Comparison of ENCODE assay signal across 8 mouse cellular contexts in the genomic region with DNA sequence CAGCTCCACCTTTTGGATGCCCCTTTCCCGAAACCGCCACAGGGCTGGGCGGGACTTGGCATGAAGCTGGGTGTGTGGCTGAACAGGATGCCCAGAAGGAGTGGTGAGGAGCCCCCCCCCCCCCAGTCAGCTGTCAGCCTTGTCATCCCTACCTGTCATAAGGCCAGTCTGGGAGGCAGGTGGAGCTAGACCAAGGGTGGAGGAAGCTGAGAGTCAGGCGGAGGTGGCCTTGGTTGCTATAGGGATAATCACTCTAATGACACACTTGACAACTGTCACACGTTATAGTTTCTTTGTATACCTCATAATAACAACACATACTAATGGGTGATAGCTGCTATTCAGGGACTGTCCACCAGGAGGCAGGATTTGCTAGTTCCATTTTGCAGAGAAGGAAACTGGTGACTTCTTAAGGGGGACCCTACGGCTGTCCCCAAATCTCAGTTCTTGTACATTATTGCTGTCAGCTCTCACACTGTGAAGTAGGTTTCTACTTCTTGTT. TPM values are rescaled to one million over a fixed set of nuclear protein-coding genes. Genes with fewer than 3 reads are reported as not detected.
A peak's percentile ranks its signal among the peaks of the same experiment; 100 is the strongest.
DNase-seq lines count a peak whose midpoint lies in the region; ATAC-seq lines count a peak whose summit lies in the region.

No protein-coding gene starts in this region.

- H3K36me3 ChIP-seq in heart, embryonic 14.5 days (ENCODE audit: control insufficient read depth, insufficient read depth, low read length), result no peaks in the 10 kb centered on the region

- intact Hi-C loops in left cerebral cortex, postnatal 14 days (cut with DNase I), result no loop called here
- intact Hi-C loops in left cerebral cortex, postnatal 36 days (cut with DNase I), result loop anchor here (10.0 kb wide), 1 partner anchor 186 kb away; no protein-coding TSS in a partner anchor
- intact Hi-C loops in left cerebral cortex, postnatal 4 days (cut with DNase I), result loop anchor here (10.0 kb wide), 2 partner anchors 106 to 186 kb away; no protein-coding TSS in a partner anchor

- H3K4me2 ChIP-seq in heart, embryonic 14.5 days (ENCODE audit: low read length), result peak overlapping the region; percentile 23; the same call in 1 of the 2 replicates

- H3K9ac ChIP-seq in heart, embryonic 14.5 days (ENCODE audit: low read length), result no peak overlapping the region

- DNase-seq in left cerebral cortex, postnatal 14 days (ENCODE audit: low spot score in 2 of 2), result peak; percentile 42 to 45
- no peak for DNase-seq in left cerebral cortex, postnatal 36 days (ENCODE audit: low spot score in 2 of 2)
- DNase-seq in MN1 (ENCODE audit: low spot score), result peak; percentile 47
- peak; percentile 74 to 83 for DNase-seq in cerebellum, postnatal 10 days
- peak; percentile 47 for DNase-seq in left cerebral cortex, postnatal 4 days
- peak; percentile 87 for DNase-seq in naive thymus-derived CD4-positive, alpha-beta T cell, adult 2 months (ENCODE audit: low read depth)
- DNase-seq in urinary bladder, postnatal 10 days (ENCODE audit: low spot score), result no peak

- H3K27ac ChIP-seq in heart, embryonic 14.5 days (replicated peaks in 1 of 2; ENCODE audit: control insufficient read depth in 1 of 2, insufficient read depth in 1 of 2, low read depth in 2 of 2, low read length in 2 of 2), result peak overlapping the region; percentile 17 to 56; a peak in 3 of 4 replicates

- WGBS in heart, embryonic 14.5 days, result 28% methylated on average over 6 of the region's 6 CpGs

- H3K4me1 ChIP-seq in heart, embryonic 14.5 days (ENCODE audit: control insufficient read depth in 2 of 2, insufficient read depth in 2 of 2, low read length in 2 of 2), result peaks cover 20 to 27% of the 10 kb centered on the region in 2 experiments

- no peak for ATAC-seq in heart, embryonic 14.5 days (ENCODE audit: insufficient number of reproducible peaks, insufficient read depth, low FRiP score, low read depth)

- H3K4me3 ChIP-seq in heart, embryonic 14.5 days (ENCODE audit: control insufficient read depth in 1 of 2, insufficient read depth in 1 of 2, low read depth in 1 of 2, low read length in 2 of 2), result no peak overlapping the region

- H3K9me3 ChIP-seq in heart, embryonic 14.5 days (ENCODE audit: control insufficient read depth, low read length), result no peaks in the 10 kb centered on the region

- no peaks in the 10 kb centered on the region for H3K27me3 ChIP-seq in heart, embryonic 14.5 days (ENCODE audit: control insufficient read depth, insufficient read depth, low read length)

RNA-seq across cellular contexts. Expression of a gene that starts 1.9 kb away (rescaled TPM):
- total RNA-seq in left cerebral cortex, postnatal 14 days (2021), result 1 to 10 TPM; 1.3 to 1.4 TPM
- under 1 TPM; 0.32 to 0.86 TPM for total RNA-seq in left cerebral cortex, postnatal 36 days (2021)
- polyA plus RNA-seq in heart, embryonic 14.5 days (2014; fragmentation: Nextera tagmentation; extraction: Ambion mirVana), result 20.0 and 24.0 TPM in 2 replicates
- total RNA-seq in left cerebral cortex, postnatal 4 days (2021), result 1 to 10 TPM; 1.1 to 2.0 TPM

RNA-seq across cellular contexts. Expression of a gene that starts 36.1 kb away (rescaled TPM):
- total RNA-seq in left cerebral cortex, postnatal 14 days (2021), result 10 to 100 TPM; 30.8 to 31.7 TPM
- 10 to 100 TPM; 35.2 to 38.8 TPM for total RNA-seq in left cerebral cortex, postnatal 36 days (2021)
- 0.88 and 0.95 TPM in 2 replicates for polyA plus RNA-seq in heart, embryonic 14.5 days (2014; fragmentation: Nextera tagmentation; extraction: Ambion mirVana)
- 1 to 10 TPM; 4.4 to 5.3 TPM for total RNA-seq in left cerebral cortex, postnatal 4 days (2021)

RNA-seq across cellular contexts. Expression of a gene that starts 43.1 kb away (rescaled TPM):
- 10 to 100 TPM; 62.1 to 74.9 TPM for total RNA-seq in left cerebral cortex, postnatal 14 days (2021)
- total RNA-seq in left cerebral cortex, postnatal 36 days (2021), result 10 to 100 TPM; 66.6 to 82.6 TPM
- 35.7 and 42.7 TPM in 2 replicates for polyA plus RNA-seq in heart, embryonic 14.5 days (2014; fragmentation: Nextera tagmentation; extraction: Ambion mirVana)
- total RNA-seq in left cerebral cortex, postnatal 4 days (2021), result 10 to 100 TPM; 71.2 to 80.9 TPM

RNA-seq across cellular contexts. Expression of a gene that starts 57.2 kb away (rescaled TPM):
- total RNA-seq in left cerebral cortex, postnatal 14 days (2021), result not detected
- not detected for total RNA-seq in left cerebral cortex, postnatal 36 days (2021)
- not detected in 2 replicates for polyA plus RNA-seq in heart, embryonic 14.5 days (2014; fragmentation: Nextera tagmentation; extraction: Ambion mirVana)
- not detected for total RNA-seq in left cerebral cortex, postnatal 4 days (2021)

Comparison
In these comparisons a context has a peak if more than half of its experiments do, and no peak if none do; other contexts are left out.
1. DNase-seq: peak in left cerebral cortex, postnatal 14 days (2 of 2), MN1 (single experiment), cerebellum, postnatal 10 days (2 of 2), left cerebral cortex, postnatal 4 days (single experiment) and naive thymus-derived CD4-positive, alpha-beta T cell, adult 2 months (single experiment); none in left cerebral cortex, postnatal 36 days (0 of 2) and urinary bladder, postnatal 10 days (single experiment).
2. RNA of a gene that starts 36.1 kb away (total RNA-seq): 35.2 to 38.8 TPM in left cerebral cortex, postnatal 36 days and 30.8 to 31.7 TPM in left cerebral cortex, postnatal 14 days; 4.4 to 5.3 TPM in left cerebral cortex, postnatal 4 days; every median in the first group is over 4 times any median in the second.